Mouse (Mus musculus): ENCODE data around the gene Cyp2w1. TPM values are rescaled to one million over a fixed set of nuclear protein-coding genes. Genes with fewer than 3 reads are reported as not detected.
"Not testable (repeated sequence)": the region's sequence is repeated elsewhere in the genome, so short reads cannot be mapped to it uniquely, and the experiment has no call there.

Cyp2w1 gene
- polyA plus RNA-seq, 1 experiment from 2014 or later, result not detected

DNA sequence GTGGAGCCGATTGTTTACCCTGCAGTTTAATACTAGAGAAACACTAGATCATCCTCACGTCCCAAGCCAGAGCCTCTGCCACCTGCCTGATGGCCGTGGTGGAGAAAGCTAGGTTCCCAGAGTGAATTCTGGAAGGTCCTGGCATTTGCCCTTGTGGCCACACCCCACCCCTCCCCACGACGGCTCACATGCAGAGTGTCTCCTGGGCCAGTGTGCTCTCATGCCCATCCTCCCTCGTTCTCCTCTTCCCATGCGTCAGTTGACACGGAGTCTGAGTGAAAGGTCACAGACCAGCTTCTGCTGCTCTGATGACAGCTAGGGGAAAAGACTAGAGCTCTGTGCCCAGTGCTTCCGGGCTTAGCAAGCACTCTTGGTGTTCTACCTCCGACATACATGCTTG lies 32.1 kb downstream of the Cyp2w1 start:
- peaks cover 57% of the 10 kb centered on the region for H3K4me1 ChIP-seq
- no peaks in the 10 kb centered on the region for H3K36me3 ChIP-seq
- 0 out of 2 replicates have a peak, but pooled peaks cover 5% of the 10 kb centered on the region for H3K27me3 ChIP-seq (ENCODE audit: low read depth, poor library complexity, severe bottlenecking)
- WGBS, result 77% methylated on average over 10 of the region's 10 CpGs
- no peak overlapping the region for H3K4me3 ChIP-seq
- H3K9me3 ChIP-seq (replicated peaks), result no peaks in the 10 kb centered on the region
- DNase-seq (ENCODE audit: low spot score), result no peak
- peak overlapping the region; percentile 38; the same call in 1 of the 2 replicates for H3K27ac ChIP-seq

DNA sequence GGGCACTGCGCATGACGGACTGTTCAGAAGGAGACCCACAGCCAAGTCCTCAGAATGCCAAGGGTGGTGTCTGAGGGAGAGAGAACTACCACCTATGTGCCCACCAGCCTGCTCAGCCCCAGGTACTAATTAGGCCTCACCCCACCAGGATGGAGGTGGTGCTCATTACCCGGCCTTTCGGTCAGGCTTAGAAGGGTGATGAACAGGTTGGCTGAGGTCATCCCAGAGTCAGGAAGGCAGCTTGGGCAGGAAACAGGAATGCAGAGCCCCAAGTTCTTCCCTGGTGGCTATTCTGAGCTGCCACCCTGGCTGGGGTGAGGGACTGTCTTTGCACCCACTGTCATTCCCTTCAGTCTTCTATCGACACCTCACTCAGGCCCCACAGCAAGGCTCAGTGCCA lies 33.6 kb downstream of the Cyp2w1 start:
- Histone ChIP-seq H3K9me3 (replicated peaks) (no peaks in the 10 kb centered on the region), H3K4me3 (no peak overlapping the region), H3K27me3 (ENCODE audit: low read depth, poor library complexity, severe bottlenecking) (0 out of 2 replicates have a peak, but pooled peaks cover 5% of the 10 kb centered on the region), H3K36me3 (no peaks in the 10 kb centered on the region), H3K4me1 (peaks cover 56% of the 10 kb centered on the region), H3K27ac (peak overlapping the region; percentile 37; the same call in 1 of the 2 replicates)
- DNase-seq (ENCODE audit: low spot score), result no peak
- WGBS, result 95% methylated on average over 5 of the region's 5 CpGs

DNA sequence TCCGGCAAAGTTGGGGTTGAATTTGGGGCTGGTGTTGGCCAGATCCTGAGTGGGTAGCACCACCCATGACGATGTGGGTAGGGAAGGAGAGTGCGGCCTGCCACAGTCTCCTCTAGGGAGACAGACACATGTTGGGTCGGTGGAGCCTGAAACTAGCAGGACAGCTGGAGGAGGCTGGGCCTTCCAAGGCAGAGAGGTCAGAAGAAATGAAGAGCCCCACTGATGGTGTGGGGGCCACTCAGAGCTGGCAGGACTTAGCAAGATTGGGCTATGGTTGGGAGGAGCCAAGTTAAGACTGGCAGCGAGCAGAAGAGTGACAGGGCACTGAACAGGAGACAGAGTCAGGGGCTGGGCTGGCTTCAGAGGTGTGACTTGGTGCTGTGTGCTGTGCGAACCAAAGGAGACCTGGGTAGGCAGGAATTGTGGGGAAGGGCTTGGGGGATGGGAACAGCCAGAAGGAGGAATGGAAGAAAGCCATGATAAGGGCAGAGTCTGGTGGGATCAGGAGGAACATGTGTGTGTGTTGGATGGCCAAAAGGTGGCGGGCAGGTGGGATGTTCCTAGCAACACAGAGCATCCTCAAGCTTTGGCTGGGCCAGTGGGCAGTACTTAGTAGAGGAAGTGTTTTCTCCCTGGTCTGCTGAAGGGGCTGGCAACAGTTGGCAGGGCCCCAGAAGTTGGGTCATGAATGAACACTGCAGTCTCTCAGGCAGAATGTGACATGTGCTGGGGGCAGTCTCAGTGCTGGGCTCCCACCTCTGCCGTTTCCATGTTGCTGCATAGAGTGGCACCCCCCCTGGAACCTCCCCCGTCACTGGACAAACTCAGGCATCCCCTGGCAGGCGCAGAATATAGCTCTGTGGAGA lies 35.1 kb downstream of the Cyp2w1 start:
- Histone ChIP-seq H3K27me3 (ENCODE audit: low read depth, poor library complexity, severe bottlenecking) (no peaks in the 10 kb centered on the region), H3K27ac (peak overlapping the region; percentile 86), H3K4me3 (0 out of 2 replicates have a peak overlapping the region, but pooled peaks have one; percentile 3), H3K36me3 (no peaks in the 10 kb centered on the region; the same call in 1 of the 2 replicates), H3K9me3 (replicated peaks) (no peaks in the 10 kb centered on the region), H3K4me1 (peaks cover 56% of the 10 kb centered on the region)
- no peak for DNase-seq (ENCODE audit: low spot score)
- WGBS, result 78% methylated on average over 10 of the region's 10 CpGs

DNA sequence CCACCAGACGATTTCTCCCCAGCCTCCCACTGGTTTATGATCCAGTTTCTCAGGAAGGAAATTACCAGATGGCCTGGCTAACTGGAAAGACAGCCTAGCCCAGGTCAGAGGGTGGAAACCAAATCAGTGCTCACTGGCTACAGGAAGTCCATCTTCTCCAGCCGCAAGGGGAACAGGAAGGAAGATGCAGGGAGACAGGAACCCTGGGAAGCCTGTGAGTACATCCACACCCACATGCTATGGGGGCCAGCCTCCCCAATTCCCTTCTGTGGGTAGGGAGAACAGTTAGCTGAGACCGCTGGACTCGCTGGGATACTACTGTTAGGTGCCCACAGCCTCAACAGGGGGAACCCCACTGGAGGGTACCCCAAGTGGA lies 35.8 kb downstream of the Cyp2w1 start:
- DNase-seq (ENCODE audit: low spot score), result peak; percentile 47
- Histone ChIP-seq H3K36me3 (peaks cover 6% of the 10 kb centered on the region; the same call in 1 of the 2 replicates), H3K27me3 (ENCODE audit: low read depth, poor library complexity, severe bottlenecking) (no peaks in the 10 kb centered on the region), H3K4me1 (peaks cover 55% of the 10 kb centered on the region), H3K4me3 (0 out of 2 replicates have a peak overlapping the region, but pooled peaks have one; percentile 3), H3K9me3 (replicated peaks) (no peaks in the 10 kb centered on the region), H3K27ac (peak overlapping the region; percentile 86)
- WGBS, result 62% methylated on average over 4 of the region's 4 CpGs

DNA sequence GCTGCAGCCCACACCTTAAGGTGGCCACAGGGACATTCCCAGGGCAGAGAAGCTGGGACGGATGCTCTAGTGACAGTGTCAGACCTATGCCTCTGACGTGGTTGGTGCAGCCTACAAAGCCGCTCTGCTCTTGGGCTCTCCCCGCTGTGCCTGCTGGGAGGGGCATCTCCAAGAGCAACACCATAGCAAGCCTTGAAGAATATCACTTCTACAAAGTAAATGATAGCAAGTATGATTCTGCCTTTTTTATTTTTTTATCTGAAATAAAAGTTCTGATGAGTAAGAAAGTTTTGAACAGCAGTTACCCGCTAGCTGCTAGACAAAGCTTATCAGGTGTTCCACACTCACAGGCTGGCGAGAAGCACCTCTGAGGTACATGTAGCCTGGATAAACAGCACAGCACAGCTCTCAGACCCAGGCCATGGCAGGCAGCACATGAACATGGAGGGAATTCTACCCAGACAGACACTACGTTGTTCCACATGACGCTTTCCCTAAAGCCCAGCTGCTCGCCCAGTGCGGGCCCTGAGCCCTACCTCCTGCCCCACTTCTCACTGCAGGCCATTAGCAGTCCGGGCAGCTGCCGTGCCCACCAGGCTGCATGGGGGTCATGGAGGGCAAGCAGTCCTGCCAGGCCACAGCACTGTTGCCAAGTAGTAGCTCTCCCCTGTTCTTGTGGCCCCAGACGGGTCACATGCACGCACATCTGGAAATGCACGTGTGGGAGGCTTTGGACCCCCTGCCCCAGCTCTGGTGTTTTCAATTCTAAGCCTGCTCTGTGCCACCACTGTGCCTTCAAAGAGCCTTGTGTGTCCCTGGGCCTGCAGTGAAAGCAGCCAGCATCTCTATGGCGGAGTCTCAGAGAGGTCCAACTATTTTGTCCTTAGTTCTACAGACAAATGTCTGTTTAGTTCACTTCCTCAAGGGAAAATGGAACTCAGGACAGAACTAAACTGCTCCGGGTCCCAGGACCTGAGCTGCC lies 36.6 kb downstream of the Cyp2w1 start:
- Histone ChIP-seq H3K9me3 (replicated peaks) (no peaks in the 10 kb centered on the region), H3K27me3 (ENCODE audit: low read depth, poor library complexity, severe bottlenecking) (no peaks in the 10 kb centered on the region), H3K4me1 (peaks cover 54% of the 10 kb centered on the region), H3K36me3 (peaks cover 6% of the 10 kb centered on the region; the same call in 1 of the 2 replicates), H3K4me3 (peak overlapping the region; percentile 6; the same call in 1 of the 2 replicates), H3K27ac (peak overlapping the region; percentile 86)
- 77% methylated on average over 17 of the region's 17 CpGs for WGBS
- DNase-seq (ENCODE audit: low spot score), result no peak

DNA sequence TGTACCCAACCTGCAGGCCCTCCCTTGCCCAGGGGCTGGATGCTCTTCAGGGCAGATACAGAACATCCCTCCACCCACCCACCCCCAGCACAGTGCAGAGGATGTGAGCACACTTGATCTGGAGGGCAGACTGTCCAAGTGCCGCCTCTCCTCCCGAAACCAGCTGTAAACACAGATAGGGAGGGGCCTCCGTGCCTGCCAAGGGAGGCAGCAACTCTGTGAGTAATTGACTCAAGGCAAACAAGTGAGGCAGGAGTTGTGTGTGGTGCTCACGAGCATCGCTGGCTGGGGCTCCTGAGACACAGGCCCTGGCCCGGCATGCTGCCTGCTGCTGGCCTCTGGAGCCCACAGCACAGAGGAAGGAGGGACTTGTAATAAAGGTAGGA lies 37.3 kb downstream of the Cyp2w1 start:
- peak overlapping the region; percentile 6; the same call in 1 of the 2 replicates for H3K4me3 ChIP-seq
- H3K4me1 ChIP-seq, result peaks cover 58% of the 10 kb centered on the region
- peaks cover 6% of the 10 kb centered on the region; the same call in 1 of the 2 replicates for H3K36me3 ChIP-seq
- peak overlapping the region; percentile 86 for H3K27ac ChIP-seq
- H3K9me3 ChIP-seq (replicated peaks), result no peaks in the 10 kb centered on the region
- no peak for DNase-seq (ENCODE audit: low spot score)
- 16% methylated on average over 6 of the region's 6 CpGs for WGBS
- H3K27me3 ChIP-seq (ENCODE audit: low read depth, poor library complexity, severe bottlenecking), result no peaks in the 10 kb centered on the region

DNA sequence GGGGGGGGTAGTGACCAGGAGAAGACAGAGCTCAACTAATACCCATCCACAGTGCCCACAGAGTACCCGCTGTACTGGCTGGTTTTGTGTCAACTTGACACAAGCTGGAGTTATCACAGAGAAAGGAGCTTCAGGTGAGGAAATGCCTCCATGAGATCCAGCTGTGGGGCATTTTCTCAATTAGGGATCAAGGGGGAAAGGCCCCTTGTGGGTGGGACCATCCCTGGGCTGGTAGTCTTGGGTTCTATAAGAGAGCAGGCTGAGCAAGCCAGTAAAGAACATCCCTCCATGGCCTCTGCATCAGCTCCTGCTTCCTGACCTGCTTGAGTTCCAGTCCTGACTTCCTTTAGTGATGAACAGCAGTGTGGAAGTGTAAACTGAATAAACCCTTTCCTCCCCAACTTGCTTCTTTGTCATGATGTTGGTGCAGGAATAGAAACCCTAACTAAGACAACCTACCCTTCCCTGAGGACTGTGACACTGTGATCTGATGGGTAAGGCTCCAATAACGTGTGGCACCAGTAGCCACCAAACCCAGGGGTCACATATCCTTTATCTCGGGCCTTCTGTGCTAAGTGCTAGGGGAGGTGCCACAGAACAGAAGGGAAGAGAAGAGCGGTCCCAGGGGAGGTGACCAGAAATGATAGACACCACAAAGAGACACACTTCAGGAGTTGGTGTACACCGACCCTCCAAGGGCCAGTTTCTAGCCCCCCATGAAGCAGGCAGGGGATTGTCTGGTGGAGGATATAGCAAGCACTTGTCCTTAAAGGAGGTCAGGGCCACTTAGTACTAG lies 38.1 kb downstream of the Cyp2w1 start:
- 82% methylated on average over 5 of the region's 5 CpGs for WGBS

DNA sequence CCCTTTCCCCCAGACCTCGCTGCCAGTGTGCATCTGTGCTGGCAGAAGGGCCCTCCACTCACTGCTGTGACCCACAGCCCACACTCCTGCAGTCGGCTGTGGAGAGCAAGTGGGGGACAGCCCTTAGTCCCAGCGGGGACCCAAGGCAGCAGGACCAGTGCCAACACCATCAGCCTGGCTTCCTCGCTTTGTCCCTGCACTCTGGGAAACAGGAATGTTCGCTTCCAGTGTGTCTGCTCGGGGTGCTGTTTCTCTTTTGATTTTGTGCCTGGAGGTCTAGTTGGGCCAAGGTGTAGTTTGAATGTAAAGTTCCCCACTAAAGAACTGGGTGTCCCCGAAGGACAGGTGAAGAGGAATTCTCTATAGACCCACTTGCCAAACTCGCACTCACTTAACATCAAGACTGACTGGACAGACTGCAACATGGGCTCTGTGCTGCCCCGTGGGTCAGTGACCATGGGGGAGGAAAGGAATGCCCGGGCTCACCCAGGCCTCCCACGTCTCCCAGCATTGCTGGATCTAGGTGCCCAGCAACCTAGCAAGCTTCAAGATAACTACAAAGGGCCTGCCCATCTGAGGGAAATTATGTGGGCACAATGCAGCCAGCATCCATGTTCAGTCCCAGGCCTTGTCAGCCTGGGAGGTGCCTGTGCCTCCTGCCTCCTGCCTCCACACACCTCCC lies 39.0 kb downstream of the Cyp2w1 start:
- 82% methylated on average over 11 of the region's 11 CpGs for WGBS

More for the DNA sequence above, 38.1 kb downstream of the Cyp2w1 start:
- Histone ChIP-seq H3K27ac (peak overlapping the region; percentile 86), H3K4me1 (peaks cover 64% of the 10 kb centered on the region)
- not testable (repeated sequence) for H3K9me3 ChIP-seq (replicated peaks); H3K4me3 ChIP-seq; DNase-seq (ENCODE audit: low spot score); H3K27me3 ChIP-seq (ENCODE audit: low read depth, poor library complexity, severe bottlenecking); H3K36me3 ChIP-seq

DNA sequence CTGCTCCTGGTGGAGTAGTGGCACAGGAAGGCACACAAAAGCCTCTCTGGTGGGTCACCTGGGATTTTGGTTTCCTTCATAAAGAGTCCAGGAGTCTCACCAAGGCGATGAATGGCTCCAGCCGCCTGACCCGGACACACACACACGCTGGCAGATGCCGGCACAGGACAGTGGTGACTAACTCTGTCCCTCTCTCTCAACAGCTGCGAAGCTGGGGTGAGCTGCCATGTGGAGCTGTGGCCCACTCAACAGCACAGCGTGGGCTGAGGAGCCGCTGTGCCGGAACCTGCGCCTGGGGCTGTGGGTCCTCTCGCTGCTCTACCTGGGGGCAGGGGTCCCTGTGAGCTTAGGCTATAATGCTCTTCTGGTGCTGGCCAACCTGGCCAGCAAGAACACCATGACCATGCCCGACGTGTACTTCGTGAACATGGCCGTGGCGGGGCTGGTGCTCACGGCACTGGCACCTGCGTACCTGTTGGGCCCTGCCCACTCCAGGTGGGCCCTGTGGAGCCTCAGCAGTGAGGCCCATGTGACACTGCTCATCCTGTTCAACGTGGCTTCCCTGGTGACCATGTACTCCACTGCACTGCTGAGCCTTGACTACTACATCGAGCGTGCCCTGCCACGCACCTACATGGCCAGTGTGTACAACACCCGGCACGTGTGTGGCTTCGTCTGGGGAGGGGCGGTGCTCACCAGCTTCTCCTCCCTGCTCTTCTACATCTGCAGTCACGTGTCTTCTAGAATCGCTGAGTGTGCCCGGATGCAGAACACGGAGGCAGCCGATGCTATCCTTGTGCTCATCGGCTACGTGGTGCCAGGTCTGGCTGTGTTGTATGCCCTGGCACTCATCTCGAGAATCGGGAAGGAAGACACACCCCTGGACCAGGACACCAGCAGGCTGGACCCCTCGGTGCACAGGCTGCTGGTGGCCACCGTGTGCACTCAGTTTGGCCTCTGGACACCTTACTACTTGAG lies 40.1 kb downstream of the Cyp2w1 start:
- no peaks in the 10 kb centered on the region for H3K9me3 ChIP-seq (replicated peaks)
- peak overlapping the region; percentile 17; the same call in 1 of the 2 replicates for H3K27ac ChIP-seq
- peaks cover 6% of the 10 kb centered on the region; the same call in 1 of the 2 replicates for H3K36me3 ChIP-seq
- H3K27me3 ChIP-seq (ENCODE audit: low read depth, poor library complexity, severe bottlenecking), result no peaks in the 10 kb centered on the region
- H3K4me1 ChIP-seq, result peaks cover 56% of the 10 kb centered on the region
- WGBS, result 95% methylated on average over 37 of the region's 37 CpGs
- no peak for DNase-seq (ENCODE audit: low spot score)
- H3K4me3 ChIP-seq, result no peak overlapping the region

More for the DNA sequence above, 39.0 kb downstream of the Cyp2w1 start:
- Histone ChIP-seq H3K9me3 (replicated peaks) (no peaks in the 10 kb centered on the region), H3K4me3 (0 out of 2 replicates have a peak overlapping the region, but pooled peaks have one; percentile 3), H3K4me1 (peaks cover 62% of the 10 kb centered on the region), H3K27ac (peak overlapping the region; percentile 68), H3K27me3 (ENCODE audit: low read depth, poor library complexity, severe bottlenecking) (no peaks in the 10 kb centered on the region), H3K36me3 (peaks cover 6% of the 10 kb centered on the region; the same call in 1 of the 2 replicates)
- no peak for DNase-seq (ENCODE audit: low spot score)

DNA sequence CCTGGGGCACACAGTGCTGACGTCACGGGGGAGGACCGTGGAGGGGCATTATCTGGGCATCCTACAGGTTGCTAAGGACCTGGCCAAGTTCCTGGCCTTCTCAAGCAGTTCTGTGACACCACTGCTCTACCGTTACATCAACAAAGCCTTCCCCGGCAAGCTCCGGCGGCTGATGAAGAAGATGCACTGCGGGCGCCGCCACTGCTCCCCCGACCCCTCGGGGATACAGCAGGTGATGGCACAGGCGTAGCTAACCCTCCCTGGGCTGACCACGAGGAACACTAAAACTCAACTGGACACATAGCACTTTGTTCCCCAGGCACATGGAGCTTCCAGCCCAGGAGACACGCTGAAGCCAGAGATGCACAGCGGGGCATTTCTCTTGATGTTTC lies 40.8 kb downstream of the Cyp2w1 start:
- Histone ChIP-seq H3K27me3 (ENCODE audit: low read depth, poor library complexity, severe bottlenecking) (no peaks in the 10 kb centered on the region), H3K4me3 (no peak overlapping the region), H3K9me3 (replicated peaks) (no peaks in the 10 kb centered on the region), H3K4me1 (peaks cover 49% of the 10 kb centered on the region), H3K27ac (peak overlapping the region; percentile 17; the same call in 1 of the 2 replicates), H3K36me3 (peaks cover 6% of the 10 kb centered on the region; the same call in 1 of the 2 replicates)
- DNase-seq (ENCODE audit: low spot score), result no peak
- WGBS, result 95% methylated on average over 16 of the region's 16 CpGs
